Mouse (Mus musculus): ENCODE measurements around the gene Srp9. TPM values are rescaled to one million over a fixed set of nuclear protein-coding genes. Genes with fewer than 3 reads are reported as not detected.
A peak's percentile ranks its signal among the peaks of the same experiment; 100 is the strongest.

Srp9 gene
- polyA plus RNA-seq, 1 experiment from 2014 or later = 156 TPM

DNA sequence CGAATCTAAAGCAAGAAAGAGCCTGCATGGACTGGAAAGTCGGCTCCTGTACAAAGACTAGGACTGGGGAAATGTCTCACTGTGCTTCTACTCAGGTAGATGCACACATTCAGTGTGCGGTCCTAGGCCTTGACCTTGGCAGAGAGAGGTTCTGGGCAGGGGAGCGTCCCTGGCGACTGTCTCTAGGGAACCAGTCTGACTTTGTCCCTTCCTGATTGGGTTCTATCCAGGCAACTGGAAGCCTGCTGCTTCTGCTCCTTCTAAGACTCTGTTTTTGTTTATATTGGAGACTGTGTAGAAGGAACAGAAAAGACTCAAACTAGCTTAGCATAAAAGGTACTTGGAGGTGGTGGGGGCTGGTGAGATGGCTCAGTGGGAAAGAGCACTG, 32.1 kb upstream of the Srp9 start:
- H3K4me2 ChIP-seq = no peak overlapping the region
- no peaks in the 10 kb centered on the region for H3K9me3 ChIP-seq
- no peak for ATAC-seq (ENCODE audit: low FRiP score)
- H3K4me1 ChIP-seq = peaks cover 41% of the 10 kb centered on the region
- 0 out of 2 replicates have a peak, but pooled peaks cover 3% of the 10 kb centered on the region for H3K27me3 ChIP-seq
- no peak overlapping the region for H3K9ac ChIP-seq
- WGBS = 81% methylated on average over 5 of the region's 5 CpGs
- no peaks in the 10 kb centered on the region for H3K36me3 ChIP-seq (replicated peaks)
- H3K27ac ChIP-seq = no peak overlapping the region
- H3K4me3 ChIP-seq (replicated peaks) = no peak overlapping the region

DNA sequence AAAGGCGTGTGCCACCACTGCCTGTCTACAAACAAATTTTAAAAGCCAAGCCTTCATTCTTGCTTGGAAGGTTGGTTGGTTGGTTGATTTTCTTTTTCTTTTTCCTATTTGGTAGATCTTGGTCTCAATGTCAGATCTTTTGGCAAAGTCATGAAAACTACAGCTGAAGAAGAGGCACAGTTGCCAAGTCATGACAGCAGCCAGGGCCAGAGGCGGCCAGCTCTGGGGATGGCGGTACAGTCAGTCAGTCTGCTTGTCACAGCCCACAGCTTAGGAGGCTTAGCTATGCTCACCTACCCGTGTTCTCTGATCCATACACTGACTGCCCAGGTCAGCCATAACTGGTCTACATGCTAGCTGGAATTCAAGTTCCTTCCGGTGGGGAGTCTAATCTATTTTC, 31.1 kb upstream of the Srp9 start:
- 93% methylated on average over 5 of the region's 5 CpGs for WGBS
- no peak for ATAC-seq (ENCODE audit: low FRiP score)
- no peak overlapping the region for H3K27ac ChIP-seq
- no peaks in the 10 kb centered on the region for H3K36me3 ChIP-seq (replicated peaks)
- no peaks in the 10 kb centered on the region for H3K9me3 ChIP-seq
- no peak overlapping the region for H3K4me3 ChIP-seq (replicated peaks)
- no peak overlapping the region for H3K4me2 ChIP-seq
- no peak overlapping the region for H3K9ac ChIP-seq
- 0 out of 2 replicates have a peak, but pooled peaks cover 3% of the 10 kb centered on the region for H3K27me3 ChIP-seq
- peaks cover 40% of the 10 kb centered on the region for H3K4me1 ChIP-seq

DNA sequence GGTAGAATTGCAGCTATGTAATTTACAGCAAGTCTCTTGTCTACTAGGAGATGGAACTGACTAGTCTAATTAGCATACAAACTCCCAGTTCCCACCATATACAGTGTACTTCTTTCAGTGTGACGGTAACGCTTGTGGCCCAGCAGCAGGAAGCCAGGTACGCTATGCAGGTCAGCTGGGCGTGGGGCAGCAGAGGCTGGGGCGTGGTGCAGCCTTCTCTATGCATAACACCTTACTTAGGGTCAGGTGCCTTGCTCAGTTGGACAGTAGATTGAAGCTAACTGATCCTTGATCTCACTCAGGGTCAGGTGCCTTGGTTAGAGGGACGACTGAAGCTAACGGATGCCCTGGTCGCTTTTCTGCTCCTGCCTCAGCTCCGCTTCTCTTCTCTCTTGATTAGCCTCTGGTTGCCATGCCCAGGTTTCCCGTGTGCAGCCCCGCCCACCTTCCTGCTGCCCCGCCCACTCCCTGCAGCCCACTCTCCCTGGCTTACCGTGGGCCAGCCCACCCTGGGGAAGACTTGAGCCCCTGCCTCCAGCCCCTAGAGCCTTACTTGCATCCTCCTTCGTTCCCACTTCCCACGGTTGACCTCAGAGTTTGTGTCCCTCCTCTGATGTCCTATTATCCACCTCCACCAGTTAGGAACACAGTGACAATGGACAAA, 29.9 kb upstream of the Srp9 start:
- H3K36me3 ChIP-seq (replicated peaks) = no peaks in the 10 kb centered on the region
- WGBS = 33% methylated on average over 15 of the region's 15 CpGs
- peaks cover 28% of the 10 kb centered on the region for H3K4me1 ChIP-seq
- ATAC-seq (ENCODE audit: low FRiP score) = no peak
- H3K4me2 ChIP-seq = peak overlapping the region; percentile 32
- H3K27me3 ChIP-seq = 0 out of 2 replicates have a peak, but pooled peaks cover 3% of the 10 kb centered on the region
- no peak overlapping the region for H3K27ac ChIP-seq
- H3K9me3 ChIP-seq = no peaks in the 10 kb centered on the region
- H3K9ac ChIP-seq = no peak overlapping the region
- no peak overlapping the region for H3K4me3 ChIP-seq (replicated peaks)

DNA sequence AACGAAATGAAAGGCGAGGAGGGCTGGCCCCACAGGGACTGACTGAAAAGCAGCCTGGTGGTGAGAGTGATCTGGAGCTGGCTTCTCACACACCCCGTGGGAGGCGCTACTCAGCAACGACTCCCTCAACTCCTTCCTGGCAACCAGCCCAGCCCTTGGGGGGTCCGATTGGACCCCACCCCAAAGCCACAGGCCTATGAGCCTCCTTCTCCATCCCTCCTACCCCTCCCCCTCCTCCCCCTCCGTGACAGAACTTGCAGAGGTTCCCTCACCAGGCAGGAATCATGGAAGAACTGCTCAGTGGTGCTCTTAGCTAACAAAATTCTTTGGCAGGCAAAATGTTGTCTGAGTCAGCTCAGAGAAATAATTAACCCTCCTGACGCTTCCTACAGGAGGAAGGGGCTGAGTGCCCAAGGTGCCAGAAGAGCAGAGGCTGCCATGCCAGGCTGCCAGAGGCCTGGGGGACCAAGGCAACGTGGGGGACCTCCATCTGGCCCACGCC, 29.2 kb upstream of the Srp9 start:
- WGBS = 15% methylated on average over 10 of the region's 10 CpGs
- H3K9ac ChIP-seq = no peak overlapping the region
- H3K27ac ChIP-seq = peak overlapping the region; percentile 56; the same call in 1 of the 2 replicates
- H3K27me3 ChIP-seq = 0 out of 2 replicates have a peak, but pooled peaks cover 3% of the 10 kb centered on the region
- no peaks in the 10 kb centered on the region for H3K36me3 ChIP-seq (replicated peaks)
- no peak overlapping the region for H3K4me3 ChIP-seq (replicated peaks)
- no peak for ATAC-seq (ENCODE audit: low FRiP score)
- H3K4me1 ChIP-seq = peaks cover 21% of the 10 kb centered on the region
- H3K4me2 ChIP-seq = peak overlapping the region; percentile 21; the same call in 1 of the 2 replicates
- H3K9me3 ChIP-seq = no peaks in the 10 kb centered on the region

DNA sequence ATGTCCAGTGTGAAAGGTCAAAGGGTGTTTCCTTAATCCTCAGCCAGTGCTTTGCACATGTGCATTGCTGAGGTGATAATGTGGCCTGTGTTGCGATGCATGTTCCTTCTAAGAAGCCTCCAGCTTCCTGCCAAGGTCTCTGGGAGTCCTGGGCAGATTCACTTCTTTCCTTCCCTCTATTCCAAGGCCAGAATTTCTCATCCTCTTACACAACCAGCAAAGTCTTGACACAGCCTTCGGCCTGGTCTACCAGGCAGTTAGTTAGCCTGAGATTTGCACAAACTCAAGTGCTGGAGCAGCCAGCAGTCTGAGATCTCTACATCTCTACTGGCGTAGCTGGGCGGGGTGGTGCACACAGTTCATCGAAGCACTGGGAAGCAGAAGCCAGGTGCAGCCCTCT, 27.8 kb upstream of the Srp9 start:
- H3K4me3 ChIP-seq (replicated peaks) = no peak overlapping the region
- 0 out of 2 replicates have a peak, but pooled peaks cover 3% of the 10 kb centered on the region for H3K27me3 ChIP-seq
- no peaks in the 10 kb centered on the region for H3K36me3 ChIP-seq (replicated peaks)
- H3K9me3 ChIP-seq = no peaks in the 10 kb centered on the region
- no peak overlapping the region for H3K27ac ChIP-seq
- H3K4me2 ChIP-seq = no peak overlapping the region
- no peak overlapping the region for H3K9ac ChIP-seq
- H3K4me1 ChIP-seq = peaks cover 11% of the 10 kb centered on the region
- no peak for ATAC-seq (ENCODE audit: low FRiP score)
- 84% methylated on average over 5 of the region's 5 CpGs for WGBS

DNA sequence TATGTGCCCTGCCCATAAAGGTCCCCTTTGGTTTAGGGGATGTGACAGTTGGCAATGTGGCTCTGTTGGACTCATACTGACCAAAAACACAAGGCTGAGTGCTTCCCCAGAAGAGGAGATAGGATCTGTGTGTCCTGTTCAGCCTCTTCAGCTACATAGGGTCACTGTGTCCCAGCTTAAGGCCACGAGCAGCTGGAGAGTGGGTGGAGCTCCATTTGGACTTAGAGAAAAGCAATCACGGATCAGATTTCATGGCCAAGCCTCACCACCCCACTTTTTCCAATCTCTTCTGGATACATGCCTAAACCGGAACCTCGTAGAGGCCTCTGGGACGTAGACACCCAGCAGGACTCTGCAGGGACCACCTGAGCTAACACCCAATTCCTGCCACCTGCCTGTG, 25.5 kb upstream of the Srp9 start:
- peaks cover 24% of the 10 kb centered on the region for H3K4me1 ChIP-seq
- 64% methylated on average over 5 of the region's 5 CpGs for WGBS
- ATAC-seq (ENCODE audit: low FRiP score) = no peak

DNA sequence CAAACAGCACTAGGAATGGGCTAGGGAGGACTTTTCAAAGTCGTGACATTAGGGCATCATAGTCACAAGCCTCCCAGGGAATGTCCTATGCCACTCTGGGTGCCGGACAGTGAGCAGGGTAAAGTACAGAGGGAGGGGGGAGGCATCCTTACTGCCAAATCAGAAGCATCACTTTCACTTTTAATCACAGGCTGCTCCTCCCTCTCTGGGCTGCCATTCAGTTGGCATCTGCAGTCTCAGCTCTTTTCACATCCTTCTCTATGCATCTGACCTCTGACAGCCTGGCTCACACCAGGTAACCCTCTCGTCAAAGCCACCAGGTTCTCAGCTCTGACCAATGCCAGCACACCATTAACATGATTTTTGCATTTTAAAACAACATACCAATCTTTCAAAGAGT, 24.1 kb upstream of the Srp9 start:
- ATAC-seq (ENCODE audit: low FRiP score) = no peak
- no peak overlapping the region for H3K4me3 ChIP-seq (replicated peaks)
- peaks cover 16% of the 10 kb centered on the region for H3K4me1 ChIP-seq
- H3K27me3 ChIP-seq = no peaks in the 10 kb centered on the region
- H3K9ac ChIP-seq = no peak overlapping the region
- no peaks in the 10 kb centered on the region for H3K36me3 ChIP-seq (replicated peaks)
- no peak overlapping the region for H3K27ac ChIP-seq
- H3K4me2 ChIP-seq = no peak overlapping the region
- WGBS = 60% methylated on average over 3 of the region's 3 CpGs
- H3K9me3 ChIP-seq = no peaks in the 10 kb centered on the region

More for the DNA sequence above, 25.5 kb upstream of the Srp9 start:
- no peak overlapping the region for H3K4me3 ChIP-seq (replicated peaks)
- no peaks in the 10 kb centered on the region for H3K9me3 ChIP-seq
- no peak overlapping the region for H3K9ac ChIP-seq
- H3K36me3 ChIP-seq (replicated peaks) = no peaks in the 10 kb centered on the region
- H3K4me2 ChIP-seq = no peak overlapping the region
- H3K27me3 ChIP-seq = no peaks in the 10 kb centered on the region
- no peak overlapping the region for H3K27ac ChIP-seq

DNA sequence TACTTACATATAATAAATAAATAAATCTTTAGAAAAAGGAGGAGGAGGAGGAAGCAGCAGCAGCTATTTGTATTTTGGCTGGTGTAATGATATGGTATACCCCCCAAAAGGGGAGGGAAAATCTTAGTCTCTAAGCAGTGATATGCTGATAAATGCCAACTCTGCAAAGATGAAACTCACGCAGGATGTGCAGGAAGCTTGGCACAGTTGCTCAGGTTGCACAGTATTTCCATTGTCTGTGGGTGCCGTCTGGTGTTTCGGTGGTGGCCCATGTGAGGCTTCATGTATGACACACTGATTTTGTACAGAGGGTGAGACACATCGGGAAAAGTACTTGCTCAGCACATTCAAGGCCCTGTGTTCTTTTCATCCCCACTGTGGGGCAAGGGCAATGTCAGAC, 23.1 kb upstream of the Srp9 start:
- no peaks in the 10 kb centered on the region for H3K27me3 ChIP-seq
- ATAC-seq (ENCODE audit: low FRiP score) = no peak
- no peaks in the 10 kb centered on the region for H3K9me3 ChIP-seq
- 85% methylated on average over 4 of the region's 4 CpGs for WGBS
- H3K4me2 ChIP-seq = no peak overlapping the region
- peaks cover 13% of the 10 kb centered on the region for H3K4me1 ChIP-seq
- no peak overlapping the region for H3K9ac ChIP-seq
- H3K36me3 ChIP-seq (replicated peaks) = no peaks in the 10 kb centered on the region
- no peak overlapping the region for H3K4me3 ChIP-seq (replicated peaks)
- no peak overlapping the region for H3K27ac ChIP-seq

DNA sequence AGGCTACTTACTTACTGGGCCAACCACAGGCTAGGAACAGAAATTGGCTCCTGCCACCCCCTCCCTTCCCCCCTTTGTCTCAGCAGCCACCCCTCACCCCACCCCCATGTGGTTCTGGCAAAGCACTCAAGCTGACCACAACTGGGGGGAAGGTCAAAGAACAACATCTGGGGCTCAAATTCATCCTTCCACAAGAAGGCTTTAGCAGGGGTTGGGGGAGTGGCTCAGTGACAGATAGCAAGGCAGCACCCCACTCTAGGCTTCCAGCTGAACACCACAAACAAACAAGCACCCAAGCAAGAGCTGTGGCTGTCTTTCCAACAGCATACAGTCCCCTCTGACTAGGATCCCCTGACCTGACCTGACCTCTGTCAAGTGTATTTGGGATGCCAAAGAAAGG, 21.8 kb upstream of the Srp9 start:
- Histone ChIP-seq H3K9me3 (no peaks in the 10 kb centered on the region), H3K4me3 (replicated peaks) (no peak overlapping the region), H3K9ac (no peak overlapping the region), H3K27ac (no peak overlapping the region), H3K4me2 (no peak overlapping the region), H3K27me3 (no peaks in the 10 kb centered on the region), H3K4me1 (peaks cover 13% of the 10 kb centered on the region), H3K36me3 (replicated peaks) (no peaks in the 10 kb centered on the region)
- ATAC-seq (ENCODE audit: low FRiP score) = no peak

DNA sequence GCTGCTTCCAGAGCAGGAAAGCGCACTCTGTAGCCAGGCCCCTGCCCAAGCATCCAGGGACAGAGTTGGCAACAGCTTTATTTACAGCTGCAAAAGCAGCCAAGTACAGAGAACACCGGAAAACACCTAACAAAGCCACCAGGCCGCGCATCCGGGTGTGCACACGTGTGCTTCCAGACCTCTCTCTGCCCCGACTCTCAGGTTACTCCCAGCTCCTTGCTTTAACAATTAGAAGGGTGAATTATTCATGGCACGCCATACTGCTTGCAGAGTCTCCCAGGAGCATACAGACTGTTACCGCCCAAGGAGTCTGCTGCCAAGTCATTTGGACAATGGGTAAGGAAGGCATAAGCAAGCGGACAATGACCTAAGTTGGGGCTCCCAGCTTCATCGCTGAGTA, 21.1 kb upstream of the Srp9 start:
- no peak overlapping the region for H3K27ac ChIP-seq
- peaks cover 13% of the 10 kb centered on the region for H3K4me1 ChIP-seq
- no peak for ATAC-seq (ENCODE audit: low FRiP score)
- no peak overlapping the region for H3K4me3 ChIP-seq (replicated peaks)
- no peaks in the 10 kb centered on the region for H3K9me3 ChIP-seq
- no peak overlapping the region for H3K4me2 ChIP-seq
- 86% methylated on average over 11 of the region's 11 CpGs for WGBS
- no peak overlapping the region for H3K9ac ChIP-seq
- no peaks in the 10 kb centered on the region for H3K36me3 ChIP-seq (replicated peaks)
- H3K27me3 ChIP-seq = no peaks in the 10 kb centered on the region

DNA sequence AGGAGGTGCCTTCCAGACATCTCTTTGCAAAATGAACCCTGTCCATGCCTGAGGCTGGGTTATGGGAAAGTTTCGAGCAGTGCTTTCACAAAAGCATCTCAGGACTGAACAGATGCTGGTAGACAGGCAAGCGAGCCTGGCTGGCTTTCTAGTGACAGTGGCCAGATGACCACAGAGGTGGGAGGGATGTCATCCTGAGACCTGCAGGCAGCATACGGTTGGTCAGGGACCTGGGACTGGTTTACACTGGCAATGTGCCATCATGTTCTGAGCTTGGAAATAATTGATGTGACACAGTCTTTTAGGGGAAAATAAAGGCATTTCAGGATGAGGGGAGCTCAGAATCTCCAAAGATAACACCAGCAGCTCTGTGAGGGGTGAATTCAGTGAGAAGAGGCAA, 19.5 kb upstream of the Srp9 start:
- Histone ChIP-seq H3K4me3 (replicated peaks) (no peak overlapping the region), H3K36me3 (replicated peaks) (no peaks in the 10 kb centered on the region), H3K4me2 (no peak overlapping the region), H3K9ac (no peak overlapping the region), H3K27me3 (no peaks in the 10 kb centered on the region), H3K4me1 (peaks cover 13% of the 10 kb centered on the region), H3K9me3 (no peaks in the 10 kb centered on the region), H3K27ac (no peak overlapping the region)
- ATAC-seq (ENCODE audit: low FRiP score) = no peak
- 65% methylated on average over 3 of the region's 3 CpGs for WGBS

DNA sequence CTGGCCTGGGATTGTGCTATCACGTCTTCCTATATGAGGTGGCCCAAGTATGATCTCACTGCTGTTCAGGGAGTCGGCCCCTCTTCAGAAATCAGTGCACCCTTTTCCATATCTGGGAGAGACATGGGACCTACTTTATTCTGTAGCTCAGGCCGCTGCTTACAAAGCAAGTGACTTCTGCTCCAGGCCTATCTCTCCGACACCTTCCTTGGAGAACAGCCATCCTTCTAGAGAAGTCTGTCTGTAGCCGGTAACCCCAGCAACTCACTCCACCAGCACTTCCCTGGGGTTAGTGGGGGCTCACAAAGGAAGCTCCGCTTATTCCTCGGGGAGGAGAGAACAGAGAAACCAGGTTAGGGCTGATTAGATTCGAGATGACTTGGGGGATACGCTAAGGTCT, 17.3 kb upstream of the Srp9 start:
- H3K4me2 ChIP-seq = no peak overlapping the region
- H3K9ac ChIP-seq = no peak overlapping the region
- H3K27me3 ChIP-seq = 0 out of 2 replicates have a peak, but pooled peaks cover 2% of the 10 kb centered on the region
- no peak overlapping the region for H3K27ac ChIP-seq
- no peaks in the 10 kb centered on the region for H3K9me3 ChIP-seq
- 85% methylated on average over 9 of the region's 9 CpGs for WGBS
- no peak overlapping the region for H3K4me3 ChIP-seq (replicated peaks)
- peaks cover 15% of the 10 kb centered on the region for H3K4me1 ChIP-seq
- no peaks in the 10 kb centered on the region for H3K36me3 ChIP-seq (replicated peaks)
- ATAC-seq (ENCODE audit: low FRiP score) = no peak

DNA sequence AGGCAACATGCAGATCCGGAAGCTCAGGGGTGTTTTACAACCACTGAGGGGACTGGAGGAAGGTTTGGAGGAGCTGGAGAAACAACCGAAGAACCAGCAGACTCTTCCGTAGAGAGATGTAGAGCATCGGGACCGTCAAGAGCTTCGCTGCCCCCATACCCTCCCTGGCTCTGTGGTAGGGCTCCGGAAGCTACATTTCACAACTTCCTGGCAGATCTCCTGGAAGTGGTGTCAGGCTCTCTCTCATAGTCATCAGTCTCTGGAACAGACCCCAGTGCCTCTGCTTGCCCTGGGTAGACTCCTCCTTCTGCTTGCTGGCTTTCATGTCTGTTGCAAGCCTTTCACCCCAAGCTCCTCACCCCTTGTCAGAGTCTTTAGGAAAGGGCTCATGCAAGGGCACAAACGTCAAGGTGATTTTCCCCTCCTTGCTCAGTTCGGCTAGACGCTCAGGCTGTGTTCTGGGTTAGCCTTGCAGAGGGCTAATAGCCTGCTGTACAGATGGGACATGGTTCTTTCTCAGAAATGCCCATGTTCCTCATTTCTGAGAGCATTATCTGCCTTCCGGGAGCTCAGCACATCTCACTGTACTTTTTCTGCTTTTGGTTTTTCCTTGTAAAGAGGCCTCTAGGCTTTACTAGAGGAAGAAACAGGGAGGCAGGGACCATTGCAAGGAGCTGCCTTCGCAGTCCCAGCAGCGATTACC, 16.0 kb upstream of the Srp9 start:
- Histone ChIP-seq H3K9ac (no peak overlapping the region), H3K36me3 (replicated peaks) (no peaks in the 10 kb centered on the region), H3K9me3 (no peaks in the 10 kb centered on the region), H3K27me3 (0 out of 2 replicates have a peak, but pooled peaks cover 6% of the 10 kb centered on the region), H3K4me1 (peaks cover 14% of the 10 kb centered on the region), H3K27ac (no peak overlapping the region), H3K4me2 (no peak overlapping the region), H3K4me3 (replicated peaks) (no peak overlapping the region)
- no peak for ATAC-seq (ENCODE audit: low FRiP score)
- WGBS = 87% methylated on average over 13 of the region's 13 CpGs

Measured in forebrain, embryonic 12.5 days (tissue).